Mouse (Mus musculus) G1E (cell line): ENCODE measurements around the gene Tpp1. TPM values are rescaled to one million over a fixed set of nuclear protein-coding genes. Genes with fewer than 3 reads are reported as not detected.

Source experiments
- ATAC-seq: 2 replicates; pipeline ENCODE4 v1.8.0; 2016; ENCODE audit warnings: mild to moderate bottlenecking; ENCODE audit not compliant: insufficient number of reproducible peaks, poor library complexity, low FRiP score, severe bottlenecking; ENCODE audit errors: extremely low read depth
- DNase-seq: peaks from one replicate; pipeline ENCODE4 v3.0.0; 2012; ENCODE audit warnings: low spot score
- H3K27me3 ChIP-seq: 2 replicates; pipeline ENCODE4 v1.6.1; 2012; ENCODE audit warnings: mild to moderate bottlenecking, low read length, inconsistent platforms; ENCODE audit not compliant: insufficient read depth
- H3K36me3 ChIP-seq: replicated peaks from 2 replicates; pipeline ENCODE3; 2012; ENCODE audit warnings: mild to moderate bottlenecking, inconsistent platforms
- H3K4me1 ChIP-seq: 2 replicates; pipeline ENCODE4 v1.6.1; 2012; ENCODE audit warnings: low read depth, low read length, inconsistent platforms, mixed read lengths; ENCODE audit not compliant: insufficient read depth
- H3K4me3 ChIP-seq: 2 replicates; pipeline ENCODE4 v1.5.1; 2012; ENCODE audit warnings: low read depth, mild to moderate bottlenecking, inconsistent platforms, low read length, moderate library complexity, mixed read lengths
- H3K9me3 ChIP-seq: replicated peaks from 2 replicates; pipeline ENCODE4 v1.6.1; 2012; ENCODE audit warnings: inconsistent platforms
- CTCF ChIP-seq: IDR thresholded peaks from 2 replicates; pipeline ENCODE4 v1.5.1; 2012; ENCODE audit warnings: low read depth, low read length, inconsistent platforms, mixed read lengths
- GATA1 ChIP-seq: IDR thresholded peaks from 2 replicates; pipeline ENCODE4 v1.6.1; 2012; ENCODE audit warnings: borderline replicate concordance, low read length, inconsistent platforms, mixed read lengths
- GATA2 ChIP-seq: IDR thresholded peaks from 2 replicates; pipeline ENCODE4 v1.6.1; 2012; ENCODE audit warnings: low read depth, low read length, inconsistent platforms, borderline replicate concordance
- POLR2AphosphoS5 ChIP-seq: IDR thresholded peaks from 2 replicates; pipeline ENCODE4 v1.6.1; 2012; ENCODE audit warnings: low read depth, low read length, inconsistent platforms; ENCODE audit not compliant: insufficient replicate concordance
- TAL1 ChIP-seq: conservative IDR thresholded peaks from 2 replicates; pipeline ENCODE4 v1.6.1; 2012; ENCODE audit warnings: low read depth, low read length, inconsistent platforms, mixed read lengths
- polyA plus RNA-seq: library from polyadenylated mRNA; stranded (reverse); fragments of >175 nt; gene quantifications from 2 replicates; pipeline ENCODE4 v1.2.3, GENCODE M21; 2012
- total RNA-seq, 2 experiments: library from RNA; stranded (forward) in 1 of 2; stranded (reverse) in 1 of 2; fragments of 200-1000 nt in 1 of 2; fragments of >200 nt in 1 of 2; fragmentation: Nextera tagmentation in 1 of 2; gene quantifications; 2 replicates each; pipeline ENCODE4 v1.2.3; 2014 to 2017

Tpp1 gene
- total and polyA plus RNA-seq, 3 experiments, result 48.8 to 157 (median 72.9) TPM

DNA sequence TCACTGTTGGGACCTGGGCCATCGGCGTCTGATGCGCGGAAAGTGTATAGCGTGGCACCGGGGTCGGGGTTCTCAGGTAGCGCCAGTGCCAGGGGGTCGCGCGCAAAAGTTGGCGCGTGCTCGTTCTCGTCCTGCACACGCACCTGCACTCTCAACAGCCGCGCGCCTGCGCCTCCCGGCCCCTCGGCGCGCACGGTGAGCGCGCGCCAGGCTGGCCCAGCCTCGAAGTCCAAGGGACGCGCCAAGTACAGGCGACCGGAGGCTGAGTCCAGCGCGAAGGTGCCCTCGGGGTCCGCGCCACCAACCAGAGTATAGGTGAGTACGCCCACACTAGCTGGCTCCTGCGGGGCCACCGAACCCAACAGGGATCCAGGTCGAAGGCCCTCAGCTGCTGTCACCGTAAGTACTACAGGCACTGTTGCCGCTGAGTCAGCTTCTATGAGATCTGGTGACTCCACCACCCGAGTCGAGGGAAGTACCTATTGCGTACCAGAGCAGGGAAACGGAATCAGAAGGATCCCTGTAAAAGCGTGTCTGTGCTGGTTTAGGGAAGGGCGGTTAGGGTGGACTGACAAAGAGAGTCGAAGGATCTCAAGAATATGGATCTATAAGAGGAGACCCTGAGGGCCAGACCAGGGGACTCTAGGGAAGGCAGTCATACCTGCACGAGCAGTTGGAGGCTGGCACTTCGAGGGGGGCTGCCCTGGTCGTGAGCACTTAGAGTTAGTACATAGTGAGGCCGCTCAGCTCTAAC lies 10.7 kb upstream of the Tpp1 start:
- H3K4me3 ChIP-seq, result no peak overlapping the region
- peaks cover 34% of the 10 kb centered on the region for H3K27me3 ChIP-seq

DNA sequence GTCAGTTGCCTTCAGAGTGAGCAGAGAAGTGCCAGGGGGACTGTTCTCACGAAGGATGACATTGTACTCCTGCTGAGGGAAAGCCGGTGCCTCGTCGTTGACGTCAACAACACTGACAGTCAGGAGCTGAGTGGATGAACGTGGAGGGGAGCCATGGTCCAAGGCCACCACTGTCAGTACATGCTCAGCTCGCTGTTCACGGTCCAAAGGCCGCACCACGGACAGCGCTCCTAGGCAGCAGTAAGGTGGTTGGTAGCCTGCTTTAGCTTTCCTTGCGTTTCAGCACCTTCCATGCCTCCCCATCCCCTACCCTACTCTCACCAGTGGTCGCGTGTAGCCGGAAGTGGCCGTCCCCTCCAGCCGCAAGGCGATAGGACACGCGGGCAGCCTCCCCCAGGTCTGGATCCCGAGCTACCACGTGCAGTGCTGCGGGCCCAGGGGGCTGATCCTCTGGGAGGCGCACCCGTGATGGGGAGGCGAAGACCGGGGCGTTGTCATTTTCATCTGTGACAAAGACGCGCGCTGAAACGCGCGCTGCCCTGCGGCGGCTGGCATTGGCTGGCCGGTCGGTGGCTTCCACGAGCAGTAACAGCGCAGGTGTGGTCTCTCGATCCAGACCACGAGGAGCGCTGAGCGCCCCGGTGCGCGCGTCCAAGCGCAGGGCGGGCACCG lies 9.9 kb upstream of the Tpp1 start:
- TF ChIP-seq TAL1 (no peak), GATA1 (no peak)
- Histone ChIP-seq H3K27me3 (peaks cover 36% of the 10 kb centered on the region), H3K9me3 (no peaks in the 10 kb centered on the region), H3K4me3 (no peak overlapping the region), H3K4me1 (0 out of 2 replicates have a peak, but pooled peaks cover 2% of the 10 kb centered on the region), H3K36me3 (no peaks in the 10 kb centered on the region)
- DNase-seq, result no peak
- no peak for ATAC-seq

More for the DNA sequence above, 10.7 kb upstream of the Tpp1 start:
- no peak for TF ChIP-seq POLR2AphosphoS5
- 0 out of 2 replicates have a peak, but pooled peaks cover 2% of the 10 kb centered on the region for H3K4me1 ChIP-seq
- DNase-seq (no peak), ATAC-seq (no peak)
- H3K36me3 ChIP-seq, result no peaks in the 10 kb centered on the region
- H3K9me3 ChIP-seq, result no peaks in the 10 kb centered on the region

DNA sequence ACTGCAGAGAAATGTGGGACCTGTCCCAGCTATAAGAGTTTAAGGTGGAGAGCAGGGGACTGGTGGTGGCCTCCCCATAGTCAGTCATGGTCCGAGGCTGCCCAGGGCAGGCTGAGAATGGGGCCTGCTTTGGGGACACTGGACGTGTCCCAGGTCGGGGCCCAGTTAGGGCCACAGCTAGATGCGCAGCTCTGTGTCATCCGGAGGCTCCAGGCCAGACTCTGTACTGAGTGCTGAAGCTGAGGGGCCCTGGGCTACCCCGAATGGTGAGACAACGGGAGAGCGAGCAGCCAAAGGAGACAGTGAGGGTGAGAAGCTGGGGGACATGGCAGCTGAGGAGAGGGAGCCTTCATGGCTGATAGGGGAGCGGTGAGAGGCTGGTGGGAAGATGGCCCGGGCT lies 1.2 kb upstream of the Tpp1 start:
- Histone ChIP-seq H3K27me3 (peaks cover 47% of the 10 kb centered on the region), H3K36me3 (peaks cover 27% of the 10 kb centered on the region), H3K4me1 (peaks cover 29% of the 10 kb centered on the region), H3K9me3 (no peaks in the 10 kb centered on the region), H3K4me3 (no peak overlapping the region)
- ATAC-seq (no peak), DNase-seq (no peak)
- TF ChIP-seq POLR2AphosphoS5 (no peak), GATA2 (no peak), GATA1 (no peak), TAL1 (no peak), CTCF (no peak)

DNA sequence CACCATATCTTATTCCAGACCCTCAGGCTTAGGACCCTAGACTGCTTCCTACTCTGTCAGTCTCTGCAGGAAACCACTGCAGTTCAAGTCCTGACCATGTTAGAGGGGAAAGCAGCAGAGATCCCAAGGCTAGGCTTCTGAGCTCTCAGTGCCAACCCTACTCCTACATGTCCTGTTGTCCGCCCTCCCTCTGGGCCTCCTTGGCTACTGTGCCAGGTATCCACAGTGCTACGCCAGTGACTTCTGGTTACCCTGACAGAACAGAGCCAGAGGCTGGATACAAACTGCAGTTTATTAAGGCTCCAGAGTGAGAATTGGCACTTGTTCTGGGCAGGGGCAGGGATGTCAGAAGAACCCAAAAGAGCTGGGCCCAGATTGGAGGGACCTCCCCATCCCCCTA lies 681 bp upstream of the Tpp1 start:
- peaks cover 29% of the 10 kb centered on the region for H3K4me1 ChIP-seq
- H3K27me3 ChIP-seq, result peaks cover 43% of the 10 kb centered on the region
- peaks cover 33% of the 10 kb centered on the region for H3K36me3 ChIP-seq
- no peak overlapping the region for H3K4me3 ChIP-seq
- TF ChIP-seq CTCF, result no peak
- no peak for TF ChIP-seq GATA1
- TF ChIP-seq GATA2, result no peak
- TF ChIP-seq TAL1, result no peak
- no peak for TF ChIP-seq POLR2AphosphoS5
- no peaks in the 10 kb centered on the region for H3K9me3 ChIP-seq
- ATAC-seq (no peak), DNase-seq (no peak)

DNA sequence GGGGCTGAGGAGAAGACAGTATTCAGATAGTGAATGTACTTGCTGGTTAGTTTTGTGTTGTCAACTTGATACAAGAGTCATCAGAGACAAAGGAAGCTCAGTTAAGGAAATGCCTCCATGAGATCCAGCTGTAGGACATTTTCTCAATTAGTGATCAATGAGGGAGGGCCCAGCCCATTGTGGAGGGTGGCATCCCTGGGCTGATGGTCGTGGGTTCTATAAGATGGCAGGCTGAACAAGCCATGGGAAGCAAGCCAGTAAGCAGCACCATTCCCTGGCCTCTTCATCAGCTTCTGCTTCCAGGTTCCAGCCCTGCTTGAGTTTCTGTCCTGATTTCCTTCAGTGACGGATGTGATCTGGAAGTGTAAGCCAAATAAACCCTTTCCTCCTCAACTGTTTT lies 4.3 kb downstream of the Tpp1 start:
- no peaks in the 10 kb centered on the region for H3K9me3 ChIP-seq
- no peak for ATAC-seq
- H3K36me3 ChIP-seq, result peaks cover 62% of the 10 kb centered on the region
- no peaks in the 10 kb centered on the region for H3K27me3 ChIP-seq
- H3K4me1 ChIP-seq, result peaks cover 40% of the 10 kb centered on the region
- TF ChIP-seq GATA2, result no peak
- TF ChIP-seq GATA1, result no peak
- no peak for TF ChIP-seq POLR2AphosphoS5
- TF ChIP-seq CTCF, result no peak
- TF ChIP-seq TAL1, result no peak
- DNase-seq, result no peak
- H3K4me3 ChIP-seq, result no peak overlapping the region

DNA sequence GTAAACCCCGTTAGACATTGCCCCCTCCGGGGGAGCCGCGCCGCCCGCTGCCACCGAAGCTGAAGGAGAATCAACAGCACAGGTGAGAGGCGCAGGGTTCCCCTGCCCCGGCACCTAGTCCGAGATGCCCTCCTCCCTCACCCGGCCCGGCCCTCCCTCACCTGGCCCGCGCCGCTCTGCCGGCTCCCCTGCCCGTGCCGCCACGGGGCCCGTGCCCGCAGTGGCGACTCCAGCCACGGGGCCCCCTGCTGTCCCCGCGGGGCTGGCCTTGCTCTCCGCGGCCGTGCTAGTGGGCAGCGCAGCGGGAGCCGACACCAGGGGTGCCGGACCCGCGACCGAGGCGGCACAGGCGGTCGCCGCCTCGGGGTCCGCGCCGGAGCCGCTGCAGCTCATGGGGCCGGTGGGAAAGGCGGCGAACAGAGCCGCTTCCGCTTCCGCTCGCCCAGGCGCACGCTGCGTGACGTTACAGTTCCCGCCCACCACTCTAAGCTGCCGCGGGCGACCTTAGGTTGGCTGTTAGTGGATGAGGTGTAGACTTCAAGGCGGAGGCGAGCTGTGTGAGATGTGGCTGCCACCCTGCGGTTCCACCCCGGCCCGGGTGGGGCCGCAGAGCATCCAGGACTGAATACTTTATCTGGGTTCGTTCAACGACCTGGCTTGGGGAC lies 8.0 kb downstream of the Tpp1 start, which contains the start of gene Taf10:
TSS of gene Taf10 (minus strand) at position 436 of the 665 bp plus-strand sequence.
- no peak for TF ChIP-seq CTCF
- no peak for TF ChIP-seq GATA2
- TF ChIP-seq GATA1, result no peak
- no peak for TF ChIP-seq POLR2AphosphoS5
- TF ChIP-seq TAL1, result no peak
- DNase-seq (peak; percentile 93), ATAC-seq (peak; percentile 98)
- peaks cover 78% of the 10 kb centered on the region for H3K36me3 ChIP-seq
- no peaks in the 10 kb centered on the region for H3K27me3 ChIP-seq
- H3K4me1 ChIP-seq, result peaks cover 55% of the 10 kb centered on the region
- H3K9me3 ChIP-seq, result no peaks in the 10 kb centered on the region
- peak within 1 kb of the TSS; percentile 98 for H3K4me3 ChIP-seq
